Mouse (Mus musculus): Measurements from ENCODE around the gene Surf2. TPM values are rescaled to one million over a fixed set of nuclear protein-coding genes. Genes with fewer than 3 reads are reported as not detected.

The Surf2 gene
- total and polyA plus RNA-seq, 3 experiments: 28.7 to 77.1 (median 43.9) TPM

DNA sequence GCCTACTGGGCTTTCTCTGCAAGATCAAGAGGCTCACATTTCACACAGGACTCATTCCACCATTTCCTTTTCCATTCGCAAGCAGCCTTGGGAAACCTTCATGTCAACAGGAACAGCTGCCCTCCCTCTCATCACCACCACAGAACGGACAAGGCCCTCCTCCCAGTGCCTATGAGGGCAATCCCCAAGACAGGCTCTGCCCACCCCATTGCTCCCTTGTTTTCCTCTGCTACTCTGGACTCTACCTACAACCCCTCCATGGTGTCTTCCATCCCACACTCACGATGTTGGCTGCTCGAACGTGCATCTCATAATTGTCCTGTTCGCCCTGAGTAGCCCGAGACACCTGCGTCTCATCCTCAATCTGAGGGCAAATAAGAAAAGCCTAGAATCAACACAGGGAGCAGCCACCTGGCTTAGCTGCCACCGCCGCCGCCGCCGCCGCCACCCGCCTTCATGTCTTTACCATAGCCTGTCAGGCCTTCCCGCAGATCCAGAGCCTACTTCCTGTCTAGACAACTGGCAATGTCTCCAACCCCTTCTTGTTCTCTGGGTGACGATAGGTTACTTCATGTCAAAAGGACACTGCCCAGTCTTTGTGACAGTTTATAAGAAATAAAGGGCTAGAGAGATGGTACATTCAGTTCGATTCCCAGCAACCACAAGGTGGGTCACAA is 7.3 kb upstream of the Surf2 start:
- H3K4me1 ChIP-seq (ENCODE audit: control insufficient read depth in 1 of 2, insufficient read depth in 2 of 2): peaks cover 19 to 47% of the 10 kb centered on the region in 2 experiments
- H3K9me3 ChIP-seq (replicated peaks; ENCODE audit: low read length): no peaks in the 10 kb centered on the region
- no peak overlapping the region for H3K27ac ChIP-seq (ENCODE audit: insufficient read depth, low read depth)
- dilution Hi-C loops (cut with MboI; ENCODE audit: extremely low pct_ligation_motif_present, extremely low pct_unique_long_range_greater_than_20kb, low sequenced_read_pairs): no loop called here
- H3K4me2 ChIP-seq (ENCODE audit: insufficient read depth, low read depth, poor library complexity, severe bottlenecking): peak overlapping the region; percentile 90
- peaks cover 56 to 77% of the 10 kb centered on the region in 2 experiments for H3K36me3 ChIP-seq (replicated peaks in 1 of 2; ENCODE audit: control insufficient read depth in 1 of 2, insufficient read depth in 1 of 2, low read length in 1 of 2)
- no peak for DNase-seq (ENCODE audit: extremely low read depth)
- peak overlapping the region; percentile 59 for H3K9ac ChIP-seq (ENCODE audit: insufficient read depth, low read depth)
- in situ Hi-C loops (cut with MboI; ENCODE audit: low pct_ligation_motif_present, low pct_unique_long_range_greater_than_20kb, low sequenced_read_pairs): no loop called here
- peaks cover 56% of the 10 kb centered on the region for H3K79me2 ChIP-seq (replicated peaks; ENCODE audit: control insufficient read depth, extremely low read depth, insufficient read depth, poor library complexity, severe bottlenecking)
- H3K27me3 ChIP-seq (replicated peaks): no peaks in the 10 kb centered on the region
- peak overlapping the region; percentile 48 to 69 (median 56) for H3K4me3 ChIP-seq (replicated peaks in 1 of 3; ENCODE audit: low read depth in 2 of 3, low read length in 2 of 3, poor library complexity in 1 of 3)
- TF ChIP-seq USF1 (IDR thresholded peaks at IDR 0.05; ENCODE audit: low read depth, low read length): no peak
- no peak for TF ChIP-seq RAD21 (IDR thresholded peaks at IDR 0.05; ENCODE audit: low read depth, low read length)
- TF ChIP-seq BHLHE40 (IDR thresholded peaks at IDR 0.05; ENCODE audit: low read depth, low read length): no peak
- TF ChIP-seq ZC3H11A (IDR thresholded peaks at IDR 0.05; ENCODE audit: low read depth, low read length): no peak
- no peak for TF ChIP-seq EP300 (IDR thresholded peaks at IDR 0.05; ENCODE audit: low read length)
- no peak for TF ChIP-seq ZKSCAN1 (IDR thresholded peaks at IDR 0.05; ENCODE audit: borderline replicate concordance, low read depth, low read length)
- no peak for TF ChIP-seq MYC (IDR thresholded peaks at IDR 0.05; ENCODE audit: low read depth, low read length)
- no peak for TF ChIP-seq JUN (IDR thresholded peaks at IDR 0.05; ENCODE audit: insufficient read depth, low read depth, low read length)
- TF ChIP-seq MEF2A (IDR thresholded peaks at IDR 0.05; ENCODE audit: borderline replicate concordance, low read depth, low read length): no peak
- no peak for TF ChIP-seq CTCF (conservative IDR thresholded peaks at IDR 0.05 in 1 of 2, IDR thresholded peaks at IDR 0.05 in 1 of 2; ENCODE audit: low read depth in 2 of 2, low read length in 2 of 2)
- no peak for TF ChIP-seq NELFE (IDR thresholded peaks at IDR 0.05; ENCODE audit: low read depth, low read length)
- no peak for TF ChIP-seq NRF1 (IDR thresholded peaks at IDR 0.05; ENCODE audit: low read depth, low read length)
- TF ChIP-seq PAX5 (IDR thresholded peaks at IDR 0.05; ENCODE audit: low read length): no peak
- no peak for TF ChIP-seq UBTF (IDR thresholded peaks at IDR 0.05; ENCODE audit: low read depth, low read length)
- TF ChIP-seq ELF1 (IDR thresholded peaks at IDR 0.05; ENCODE audit: low read depth, low read length): no peak
- no peak for TF ChIP-seq SMC3 (IDR thresholded peaks at IDR 0.05; ENCODE audit: low read depth, low read length)

DNA sequence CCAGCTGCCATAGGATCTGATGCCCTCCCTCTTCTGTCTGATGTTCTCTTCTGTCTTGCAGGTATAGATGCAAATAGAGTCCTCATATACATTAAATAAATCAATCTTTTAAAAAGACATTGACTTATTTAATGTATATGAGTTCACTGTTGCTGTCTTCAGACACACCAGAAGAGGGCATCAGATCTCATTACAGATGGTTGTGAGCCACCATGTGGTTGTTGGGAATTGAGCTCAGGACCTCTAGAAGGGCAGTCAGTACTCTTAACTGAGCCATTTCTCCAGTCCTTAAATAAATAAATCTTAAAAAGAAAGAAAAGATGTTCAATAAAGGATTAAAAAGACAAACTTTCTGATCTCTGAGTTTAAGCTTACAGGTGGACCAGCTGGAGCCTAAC is 6.8 kb upstream of the Surf2 start:
- peak overlapping the region; percentile 69 to 94 (median 71) for H3K4me3 ChIP-seq (replicated peaks in 1 of 3; ENCODE audit: low read depth in 2 of 3, low read length in 2 of 3, poor library complexity in 1 of 3)
- in situ Hi-C loops (cut with MboI; ENCODE audit: low pct_ligation_motif_present, low pct_unique_long_range_greater_than_20kb, low sequenced_read_pairs) (no loop called here), dilution Hi-C loops (cut with MboI; ENCODE audit: extremely low pct_ligation_motif_present, extremely low pct_unique_long_range_greater_than_20kb, low sequenced_read_pairs) (no loop called here)
- peaks cover 62 to 77% of the 10 kb centered on the region in 2 experiments for H3K36me3 ChIP-seq (replicated peaks in 1 of 2; ENCODE audit: control insufficient read depth in 1 of 2, insufficient read depth in 1 of 2, low read length in 1 of 2)
- no peaks in the 10 kb centered on the region for H3K27me3 ChIP-seq (replicated peaks)
- peak overlapping the region; percentile 90 for H3K4me2 ChIP-seq (ENCODE audit: insufficient read depth, low read depth, poor library complexity, severe bottlenecking)
- H3K27ac ChIP-seq (ENCODE audit: insufficient read depth, low read depth): no peak overlapping the region
- peaks cover 61% of the 10 kb centered on the region for H3K79me2 ChIP-seq (replicated peaks; ENCODE audit: control insufficient read depth, extremely low read depth, insufficient read depth, poor library complexity, severe bottlenecking)
- TF ChIP-seq CTCF (conservative IDR thresholded peaks at IDR 0.05 in 1 of 2, IDR thresholded peaks at IDR 0.05 in 1 of 2; ENCODE audit: low read depth in 2 of 2, low read length in 2 of 2) (peak; percentile 36 to 71; a peak in 2 of 4 replicates), TCF12 (IDR thresholded peaks at IDR 0.05; ENCODE audit: low read depth, low read length) (no peak), SMC3 (IDR thresholded peaks at IDR 0.05; ENCODE audit: low read depth, low read length) (peak; percentile 28), MYC (IDR thresholded peaks at IDR 0.05; ENCODE audit: low read depth, low read length) (peak; percentile 85)
- H3K9me3 ChIP-seq (replicated peaks; ENCODE audit: low read length): no peaks in the 10 kb centered on the region
- peak overlapping the region; percentile 59 for H3K9ac ChIP-seq (ENCODE audit: insufficient read depth, low read depth)
- peaks cover 18 to 47% of the 10 kb centered on the region in 2 experiments for H3K4me1 ChIP-seq (ENCODE audit: control insufficient read depth in 1 of 2, insufficient read depth in 2 of 2)
- DNase-seq (ENCODE audit: extremely low read depth): no peak

Measured in CH12.LX (cell line).